Mouse (Mus musculus): ENCODE measurements around the gene Wdfy2. TPM values are rescaled to one million over a fixed set of nuclear protein-coding genes. Genes with fewer than 3 reads are reported as not detected.

Gene Wdfy2
- polyA plus RNA-seq, 1 experiment from 2014 or later: 15.6 TPM

GRCm38 (mm10) chr14:62850980-62851379 lies 13.5 kb downstream of the Wdfy2 start:
- Histone ChIP-seq H3K9ac (replicated peaks) (no peak overlapping the region), H3K4me3 (no peak overlapping the region), H3K36me3 (no peaks in the 10 kb centered on the region; the same call in 1 of the 2 replicates), H3K4me1 (peaks cover 23% of the 10 kb centered on the region), H3K27ac (replicated peaks) (no peak overlapping the region), H3K27me3 (no peaks in the 10 kb centered on the region), H3K9me3 (peaks cover 6% of the 10 kb centered on the region; the same call in 1 of the 2 replicates), H3K4me2 (replicated peaks) (no peak overlapping the region)
- 35% methylated on average over 6 of the region's 6 CpGs for WGBS
- ATAC-seq (ENCODE audit: low FRiP score, low read depth): no peak

- Histone ChIP-seq H3K27ac (replicated peaks) (no peak overlapping the region), H3K9me3 (peaks cover 6% of the 10 kb centered on the region; the same call in 1 of the 2 replicates), H3K36me3 (no peaks in the 10 kb centered on the region; the same call in 1 of the 2 replicates), H3K4me2 (replicated peaks) (no peak overlapping the region), H3K27me3 (no peaks in the 10 kb centered on the region), H3K9ac (replicated peaks) (no peak overlapping the region), H3K4me1 (peaks cover 24% of the 10 kb centered on the region), H3K4me3 (no peak overlapping the region)
- no peak for ATAC-seq (ENCODE audit: low FRiP score, low read depth)
- 88% methylated on average over 3 of the region's 3 CpGs for WGBS
Observed at GRCm38 (mm10) chr14:62852840-62853239, 15.4 kb downstream of the Wdfy2 start.

DNA sequence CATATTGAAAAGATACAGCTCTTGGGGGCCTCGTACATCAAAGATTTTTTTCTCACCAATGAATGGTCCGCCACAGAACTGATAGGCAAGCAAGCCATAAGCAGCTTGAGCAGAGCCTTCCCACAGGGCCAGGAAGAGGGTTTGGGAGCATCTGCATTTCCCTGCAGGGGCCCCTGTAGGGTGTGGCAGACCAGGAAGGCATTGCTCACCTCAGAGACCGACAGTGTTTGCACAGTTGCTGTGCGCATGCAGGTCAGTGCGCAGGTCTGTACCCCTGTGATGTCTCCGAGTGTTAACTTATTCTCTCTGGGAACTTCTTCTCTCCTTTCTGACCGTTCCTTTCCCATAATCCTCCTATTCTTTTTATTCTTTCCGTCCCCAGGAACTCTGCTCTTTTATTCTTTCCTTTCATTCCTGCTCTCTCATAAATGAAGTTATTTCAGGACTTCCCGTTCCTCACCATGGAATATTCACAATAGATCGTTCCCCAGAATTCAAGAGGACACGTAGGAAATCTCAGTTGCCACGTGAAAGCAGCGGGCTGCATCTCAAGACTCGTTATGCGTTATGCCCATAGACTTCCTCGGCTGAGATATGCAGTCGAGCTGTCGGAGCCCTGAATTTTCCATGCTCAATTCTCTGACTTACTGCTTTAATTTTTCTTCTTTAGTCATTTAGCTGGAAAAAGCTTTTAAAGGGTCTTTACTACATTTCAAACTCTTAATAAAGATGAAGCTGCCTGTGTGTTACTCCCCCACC lies 17.8 kb downstream of the Wdfy2 start:
- peaks cover 24% of the 10 kb centered on the region for H3K4me1 ChIP-seq
- no peak overlapping the region for H3K4me3 ChIP-seq
- H3K9me3 ChIP-seq: 0 out of 2 replicates have a peak, but pooled peaks cover 3% of the 10 kb centered on the region
- ATAC-seq (ENCODE audit: low FRiP score, low read depth): no peak
- WGBS: 63% methylated on average over 18 of the region's 18 CpGs
- H3K36me3 ChIP-seq: no peaks in the 10 kb centered on the region
- H3K27ac ChIP-seq (replicated peaks): no peak overlapping the region
- no peak overlapping the region for H3K9ac ChIP-seq (replicated peaks)
- no peak overlapping the region for H3K4me2 ChIP-seq (replicated peaks)
- no peaks in the 10 kb centered on the region for H3K27me3 ChIP-seq

- Histone ChIP-seq H3K4me1 (peaks cover 22% of the 10 kb centered on the region), H3K4me3 (no peak overlapping the region), H3K9me3 (0 out of 2 replicates have a peak, but pooled peaks cover 3% of the 10 kb centered on the region), H3K27me3 (no peaks in the 10 kb centered on the region), H3K9ac (replicated peaks) (no peak overlapping the region), H3K36me3 (no peaks in the 10 kb centered on the region), H3K27ac (replicated peaks) (no peak overlapping the region), H3K4me2 (replicated peaks) (no peak overlapping the region)
- WGBS: 77% methylated on average over 3 of the region's 3 CpGs
- ATAC-seq (ENCODE audit: low FRiP score, low read depth): no peak
Observed at GRCm38 (mm10) chr14:62855863-62856262, 18.4 kb downstream of the Wdfy2 start.

DNA sequence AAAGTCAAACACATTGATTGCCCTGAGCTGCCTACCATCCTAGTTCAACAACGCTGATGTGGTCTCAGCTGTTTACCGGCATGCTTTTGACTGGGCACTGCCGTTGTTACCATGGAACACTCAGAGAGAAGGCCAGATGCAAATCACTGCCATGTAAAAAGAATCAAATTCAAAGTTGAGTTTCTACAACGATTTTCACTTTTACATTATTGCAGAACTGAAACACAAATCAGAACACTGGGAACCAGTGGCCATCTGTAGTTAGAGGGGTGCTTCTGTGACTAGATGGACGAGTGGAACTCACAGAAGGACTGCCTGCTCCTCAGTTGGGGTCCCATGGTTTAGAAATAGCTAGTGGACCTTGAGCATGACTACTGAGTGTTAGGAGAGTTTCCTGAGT lies 19.0 kb downstream of the Wdfy2 start:
- H3K9ac ChIP-seq (replicated peaks): no peak overlapping the region
- no peaks in the 10 kb centered on the region for H3K27me3 ChIP-seq
- peaks cover 17% of the 10 kb centered on the region for H3K4me1 ChIP-seq
- no peak overlapping the region for H3K4me2 ChIP-seq (replicated peaks)
- no peaks in the 10 kb centered on the region for H3K36me3 ChIP-seq
- ATAC-seq (ENCODE audit: low FRiP score, low read depth): no peak
- 0 out of 2 replicates have a peak, but pooled peaks cover 3% of the 10 kb centered on the region for H3K9me3 ChIP-seq
- WGBS: 91% methylated on average over 5 of the region's 5 CpGs
- no peak overlapping the region for H3K4me3 ChIP-seq
- H3K27ac ChIP-seq (replicated peaks): no peak overlapping the region

DNA sequence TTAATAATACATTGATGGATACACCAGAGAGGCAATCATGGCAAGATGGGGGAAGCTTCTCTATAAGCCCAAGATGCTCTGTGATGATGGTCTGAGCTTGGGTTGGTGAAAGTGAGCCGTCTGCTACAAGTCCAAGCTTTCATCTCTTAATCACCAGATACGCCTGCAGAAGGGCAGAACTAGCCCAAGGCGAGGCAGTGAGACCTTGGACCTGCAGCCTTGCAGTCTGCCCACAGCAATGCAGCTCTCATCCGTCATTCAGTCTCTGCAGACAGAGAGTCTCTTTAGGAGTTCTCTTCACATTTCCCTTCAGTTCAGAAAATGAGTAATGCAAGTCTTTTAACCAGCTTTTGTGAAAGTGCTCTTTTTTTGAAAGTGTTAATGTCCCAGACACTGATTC lies 20.4 kb downstream of the Wdfy2 start:
- H3K27me3 ChIP-seq: no peaks in the 10 kb centered on the region
- 80% methylated on average over 4 of the region's 4 CpGs for WGBS

DNA sequence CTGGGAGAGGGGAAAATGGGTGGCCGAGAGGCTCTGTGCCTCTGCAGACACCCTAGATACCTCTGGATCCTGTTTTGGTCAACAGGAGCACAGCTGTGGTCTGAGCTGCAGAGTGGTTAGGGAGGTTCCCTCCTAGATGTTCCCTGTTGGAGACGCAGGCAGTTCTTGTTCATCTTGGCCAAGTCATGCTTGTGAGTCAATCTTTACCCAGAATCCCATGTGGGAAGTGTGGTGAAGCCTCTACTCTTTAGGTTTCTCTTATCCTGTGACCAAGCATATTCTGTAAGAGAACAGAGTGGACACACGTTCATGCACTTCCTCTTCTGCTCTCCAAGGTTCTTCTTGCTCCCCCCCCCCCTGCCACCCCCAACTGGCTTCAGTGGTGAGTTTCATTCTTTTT lies 20.8 kb downstream of the Wdfy2 start:
- no peak for ATAC-seq (ENCODE audit: low FRiP score, low read depth)
- peaks cover 12% of the 10 kb centered on the region for H3K4me1 ChIP-seq
- no peak overlapping the region for H3K4me2 ChIP-seq (replicated peaks)
- 0 out of 2 replicates have a peak, but pooled peaks cover 3% of the 10 kb centered on the region for H3K9me3 ChIP-seq
- 96% methylated on average over 3 of the region's 3 CpGs for WGBS
- no peaks in the 10 kb centered on the region for H3K36me3 ChIP-seq
- no peak overlapping the region for H3K4me3 ChIP-seq
- no peak overlapping the region for H3K9ac ChIP-seq (replicated peaks)
- no peak overlapping the region for H3K27ac ChIP-seq (replicated peaks)
- no peaks in the 10 kb centered on the region for H3K27me3 ChIP-seq

More for the DNA sequence above, 20.4 kb downstream of the Wdfy2 start:
- H3K27ac ChIP-seq (replicated peaks): no peak overlapping the region
- no peaks in the 10 kb centered on the region for H3K36me3 ChIP-seq
- no peak overlapping the region for H3K4me2 ChIP-seq (replicated peaks)
- H3K9me3 ChIP-seq: 0 out of 2 replicates have a peak, but pooled peaks cover 3% of the 10 kb centered on the region
- H3K9ac ChIP-seq (replicated peaks): no peak overlapping the region
- H3K4me1 ChIP-seq: peaks cover 12% of the 10 kb centered on the region
- no peak for ATAC-seq (ENCODE audit: low FRiP score, low read depth)
- H3K4me3 ChIP-seq: no peak overlapping the region

- no peak overlapping the region for H3K27ac ChIP-seq (replicated peaks)
- H3K4me3 ChIP-seq: no peak overlapping the region
- no peak overlapping the region for H3K4me2 ChIP-seq (replicated peaks)
- 82% methylated on average over 5 of the region's 5 CpGs for WGBS
- H3K4me1 ChIP-seq: peaks cover 6% of the 10 kb centered on the region
- no peak for ATAC-seq (ENCODE audit: low FRiP score, low read depth)
- no peaks in the 10 kb centered on the region for H3K9me3 ChIP-seq
- H3K9ac ChIP-seq (replicated peaks): no peak overlapping the region
- H3K27me3 ChIP-seq: no peaks in the 10 kb centered on the region
- no peaks in the 10 kb centered on the region for H3K36me3 ChIP-seq
Observed at GRCm38 (mm10) chr14:62862564-62862963, 25.1 kb downstream of the Wdfy2 start.

- ATAC-seq (ENCODE audit: low FRiP score, low read depth): no peak
- H3K4me3 ChIP-seq: no peak overlapping the region
- no peak overlapping the region for H3K4me2 ChIP-seq (replicated peaks)
- H3K36me3 ChIP-seq: no peaks in the 10 kb centered on the region
- peaks cover 14% of the 10 kb centered on the region for H3K4me1 ChIP-seq
- H3K27me3 ChIP-seq: no peaks in the 10 kb centered on the region
- H3K27ac ChIP-seq (replicated peaks): no peak overlapping the region
- no peaks in the 10 kb centered on the region for H3K9me3 ChIP-seq
- H3K9ac ChIP-seq (replicated peaks): no peak overlapping the region
- 74% methylated on average over 1 of the region's 1 CpGs for WGBS
Observed at GRCm38 (mm10) chr14:62864254-62864653, 26.8 kb downstream of the Wdfy2 start.

GRCm38 (mm10) chr14:62865405-62865804 lies 27.9 kb downstream of the Wdfy2 start:
- WGBS: 53% methylated on average over 2 of the region's 2 CpGs
- Histone ChIP-seq H3K27me3 (no peaks in the 10 kb centered on the region), H3K27ac (replicated peaks) (no peak overlapping the region), H3K36me3 (0 out of 2 replicates have a peak, but pooled peaks cover 4% of the 10 kb centered on the region), H3K4me1 (peaks cover 14% of the 10 kb centered on the region), H3K9me3 (peaks cover 2% of the 10 kb centered on the region), H3K4me3 (no peak overlapping the region), H3K4me2 (replicated peaks) (no peak overlapping the region), H3K9ac (replicated peaks) (no peak overlapping the region)
- no peak for ATAC-seq (ENCODE audit: low FRiP score, low read depth)

DNA sequence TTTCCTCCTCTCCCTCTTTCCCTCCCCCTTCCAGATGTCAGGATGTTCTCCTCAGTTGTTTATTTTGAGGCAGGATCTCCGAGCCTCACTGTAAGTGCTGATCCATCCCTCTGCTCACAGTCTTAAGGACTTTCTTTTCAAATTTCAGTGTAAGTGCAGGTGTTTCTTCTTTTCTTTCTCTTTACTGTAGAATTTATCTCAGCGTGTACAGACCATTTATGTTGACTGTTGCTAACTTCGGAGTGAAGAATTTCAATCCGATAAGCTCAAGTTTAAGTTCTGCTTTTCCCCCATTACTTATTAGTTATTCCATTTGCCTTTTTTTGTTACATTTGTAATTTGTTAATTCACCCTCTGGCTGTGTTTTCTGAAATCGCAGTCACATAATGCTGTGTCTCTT lies 29.6 kb downstream of the Wdfy2 start:
- peaks cover 8% of the 10 kb centered on the region for H3K9me3 ChIP-seq
- no peak overlapping the region for H3K9ac ChIP-seq (replicated peaks)
- no peak for ATAC-seq (ENCODE audit: low FRiP score, low read depth)
- no peaks in the 10 kb centered on the region for H3K27me3 ChIP-seq
- peaks cover 14% of the 10 kb centered on the region for H3K4me1 ChIP-seq
- no peak overlapping the region for H3K4me3 ChIP-seq
- 0 out of 2 replicates have a peak, but pooled peaks cover 5% of the 10 kb centered on the region for H3K36me3 ChIP-seq
- WGBS: 75% methylated on average over 5 of the region's 5 CpGs
- no peak overlapping the region for H3K4me2 ChIP-seq (replicated peaks)
- no peak overlapping the region for H3K27ac ChIP-seq (replicated peaks)

DNA sequence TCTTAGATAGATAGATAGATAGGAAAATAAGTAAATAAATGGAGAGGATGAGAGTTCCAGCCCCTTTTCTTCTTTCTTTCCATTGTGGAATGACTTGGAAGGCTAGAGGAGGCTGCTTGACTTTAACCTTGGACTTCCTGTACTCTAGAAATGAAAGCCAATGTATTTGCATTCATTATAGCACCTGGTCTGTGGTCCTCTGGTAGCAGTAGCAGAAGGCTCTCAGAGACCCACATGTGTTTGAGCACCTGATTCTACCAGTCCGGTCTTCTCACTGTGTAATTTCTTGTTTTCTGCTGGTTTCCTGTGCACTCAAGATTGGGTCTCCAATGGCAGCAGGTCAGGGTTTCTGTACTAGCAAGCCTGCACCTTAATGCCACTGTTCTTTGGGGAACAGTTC lies 30.1 kb downstream of the Wdfy2 start:
- H3K36me3 ChIP-seq: 0 out of 2 replicates have a peak, but pooled peaks cover 5% of the 10 kb centered on the region
- H3K4me2 ChIP-seq (replicated peaks): no peak overlapping the region
- peaks cover 14% of the 10 kb centered on the region for H3K4me1 ChIP-seq
- no peaks in the 10 kb centered on the region for H3K27me3 ChIP-seq
- no peak overlapping the region for H3K4me3 ChIP-seq
- H3K9ac ChIP-seq (replicated peaks): no peak overlapping the region
- ATAC-seq (ENCODE audit: low FRiP score, low read depth): no peak
- 86% methylated on average over 1 of the region's 1 CpGs for WGBS
- no peak overlapping the region for H3K27ac ChIP-seq (replicated peaks)
- peaks cover 8% of the 10 kb centered on the region for H3K9me3 ChIP-seq

All from midbrain, embryonic 12.5 days (tissue).